Mouse (Mus musculus): ENCODE measurements around the gene Pcdh17. TPM values are rescaled to one million over a fixed set of nuclear protein-coding genes. Genes with fewer than 3 reads are reported as not detected.

The Pcdh17 gene
- polyA plus RNA-seq, 1 experiment from 2014 or later, result 20.6 TPM

GRCm38 (mm10) chr14:84447661-84448380, 4.5 kb downstream of the Pcdh17 start:
- peak overlapping the region; percentile 45 for H3K9ac ChIP-seq
- H3K27ac ChIP-seq (ENCODE audit: low read depth), result no peak overlapping the region
- H3K36me3 ChIP-seq (ENCODE audit: insufficient read depth), result no peaks in the 10 kb centered on the region
- H3K4me2 ChIP-seq, result peak overlapping the region; percentile 89
- H3K9me3 ChIP-seq (ENCODE audit: low read depth, low read length), result no peaks in the 10 kb centered on the region
- ATAC-seq (ENCODE audit: insufficient read depth) (no peak), DNase-seq (peak; percentile 45)
- H3K4me3 ChIP-seq (ENCODE audit: low read depth, low read length), result peak overlapping the region; percentile 57
- 4% methylated on average over 45 of the region's 45 CpGs for WGBS
- H3K4me1 ChIP-seq (ENCODE audit: insufficient read depth), result no peaks in the 10 kb centered on the region
- peak; percentile 50 for TF ChIP-seq CTCF (IDR thresholded peaks at IDR 0.05; ENCODE audit: low read depth)
- peaks cover 19% of the 10 kb centered on the region for H3K27me3 ChIP-seq (ENCODE audit: insufficient read depth, low read length)

DNA sequence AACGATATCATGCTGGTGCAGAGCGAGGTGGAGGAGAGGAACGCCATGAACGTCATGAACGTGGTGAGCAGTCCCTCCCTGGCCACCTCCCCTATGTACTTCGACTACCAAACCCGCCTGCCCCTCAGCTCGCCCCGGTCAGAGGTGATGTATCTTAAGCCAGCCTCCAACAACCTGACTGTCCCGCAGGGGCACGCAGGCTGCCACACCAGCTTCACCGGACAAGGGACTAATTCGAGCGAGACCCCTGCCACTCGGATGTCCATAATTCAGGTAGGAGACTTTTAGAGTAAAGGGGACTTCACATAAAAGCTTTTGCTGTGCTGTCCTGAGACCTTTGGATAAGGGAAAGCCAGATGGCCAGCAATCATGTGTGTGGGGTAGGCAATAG, 5.0 kb downstream of the Pcdh17 start:
- DNase-seq (no peak), ATAC-seq (ENCODE audit: insufficient read depth) (no peak)
- Histone ChIP-seq H3K4me1 (ENCODE audit: insufficient read depth) (no peaks in the 10 kb centered on the region), H3K4me2 (peak overlapping the region; percentile 89), H3K9me3 (ENCODE audit: low read depth, low read length) (no peaks in the 10 kb centered on the region), H3K9ac (peak overlapping the region; percentile 41), H3K4me3 (ENCODE audit: low read depth, low read length) (peak overlapping the region; percentile 57), H3K27me3 (ENCODE audit: insufficient read depth, low read length) (peaks cover 19% of the 10 kb centered on the region), H3K27ac (ENCODE audit: low read depth) (no peak overlapping the region), H3K36me3 (ENCODE audit: insufficient read depth) (no peaks in the 10 kb centered on the region)
- 5% methylated on average over 15 of the region's 15 CpGs for WGBS
- TF ChIP-seq CTCF (IDR thresholded peaks at IDR 0.05; ENCODE audit: low read depth), result no peak

- Histone ChIP-seq H3K9me3 (ENCODE audit: low read depth, low read length) (no peaks in the 10 kb centered on the region), H3K4me2 (no peak overlapping the region), H3K36me3 (ENCODE audit: insufficient read depth) (no peaks in the 10 kb centered on the region), H3K27ac (ENCODE audit: low read depth) (no peak overlapping the region), H3K4me3 (ENCODE audit: low read depth, low read length) (no peak overlapping the region), H3K9ac (no peak overlapping the region), H3K4me1 (ENCODE audit: insufficient read depth) (no peaks in the 10 kb centered on the region), H3K27me3 (ENCODE audit: insufficient read depth, low read length) (no peaks in the 10 kb centered on the region)
- WGBS, result 51% methylated on average over 4 of the region's 4 CpGs
- peak; percentile 19 for DNase-seq
- ATAC-seq (ENCODE audit: insufficient read depth), result no peak
- no peak for TF ChIP-seq CTCF (IDR thresholded peaks at IDR 0.05; ENCODE audit: low read depth)
These were observed 10.9 kb downstream of the Pcdh17 start for GRCm38 (mm10) chr14:84454074-84454845.

GRCm38 (mm10) chr14:84475491-84475890, 32.1 kb downstream of the Pcdh17 start:
- Histone ChIP-seq H3K9ac (no peak overlapping the region), H3K4me3 (ENCODE audit: low read depth, low read length) (no peak overlapping the region), H3K27me3 (ENCODE audit: insufficient read depth, low read length) (no peaks in the 10 kb centered on the region), H3K9me3 (ENCODE audit: low read depth, low read length) (no peaks in the 10 kb centered on the region), H3K36me3 (ENCODE audit: insufficient read depth) (no peaks in the 10 kb centered on the region), H3K4me2 (no peak overlapping the region), H3K4me1 (ENCODE audit: insufficient read depth) (no peaks in the 10 kb centered on the region), H3K27ac (ENCODE audit: low read depth) (no peak overlapping the region)
- no peak for TF ChIP-seq CTCF (IDR thresholded peaks at IDR 0.05; ENCODE audit: low read depth)
- ATAC-seq (ENCODE audit: insufficient read depth), result no peak
- WGBS, result 59% methylated on average over 1 of the region's 1 CpGs
- DNase-seq, result no peak

- 84% methylated on average over 8 of the region's 8 CpGs for WGBS
- Histone ChIP-seq H3K4me2 (no peak overlapping the region), H3K9ac (no peak overlapping the region), H3K27me3 (ENCODE audit: insufficient read depth, low read length) (no peaks in the 10 kb centered on the region), H3K4me3 (ENCODE audit: low read depth, low read length) (no peak overlapping the region), H3K36me3 (ENCODE audit: insufficient read depth) (no peaks in the 10 kb centered on the region), H3K27ac (ENCODE audit: low read depth) (no peak overlapping the region), H3K4me1 (ENCODE audit: insufficient read depth) (no peaks in the 10 kb centered on the region), H3K9me3 (ENCODE audit: low read depth, low read length) (no peaks in the 10 kb centered on the region)
- no peak for ATAC-seq (ENCODE audit: insufficient read depth)
- TF ChIP-seq CTCF (IDR thresholded peaks at IDR 0.05; ENCODE audit: low read depth), result no peak
- DNase-seq, result no peak
These were observed 33.0 kb downstream of the Pcdh17 start for GRCm38 (mm10) chr14:84476336-84476735.

DNA sequence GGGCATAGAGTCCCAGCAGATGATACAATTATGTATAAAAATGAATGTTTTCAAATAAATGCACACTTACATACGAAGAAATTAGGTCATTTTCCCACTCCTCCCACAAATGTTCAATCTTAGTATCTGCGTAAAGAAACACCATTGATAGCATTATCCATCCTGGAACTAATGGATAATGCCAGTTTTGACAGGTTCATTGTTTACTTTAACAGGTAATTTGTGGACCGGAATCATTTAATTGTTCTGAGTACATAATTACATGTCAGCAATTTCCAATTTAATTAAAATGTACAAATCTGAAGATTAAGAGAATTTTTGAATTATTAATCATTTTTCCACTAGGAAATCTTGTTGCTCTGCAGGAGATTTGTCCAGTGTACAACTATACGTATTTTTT, 33.5 kb downstream of the Pcdh17 start:
- DNase-seq (no peak), ATAC-seq (ENCODE audit: insufficient read depth) (no peak)
- Histone ChIP-seq H3K9me3 (ENCODE audit: low read depth, low read length) (no peaks in the 10 kb centered on the region), H3K36me3 (ENCODE audit: insufficient read depth) (no peaks in the 10 kb centered on the region), H3K4me2 (no peak overlapping the region), H3K27ac (ENCODE audit: low read depth) (no peak overlapping the region), H3K9ac (no peak overlapping the region), H3K4me3 (ENCODE audit: low read depth, low read length) (no peak overlapping the region), H3K4me1 (ENCODE audit: insufficient read depth) (no peaks in the 10 kb centered on the region), H3K27me3 (ENCODE audit: insufficient read depth, low read length) (no peaks in the 10 kb centered on the region)
- no peak for TF ChIP-seq CTCF (IDR thresholded peaks at IDR 0.05; ENCODE audit: low read depth)
- 79% methylated on average over 4 of the region's 4 CpGs for WGBS

- TF ChIP-seq CTCF (IDR thresholded peaks at IDR 0.05; ENCODE audit: low read depth), result no peak
- no peak overlapping the region for H3K4me2 ChIP-seq
- H3K27ac ChIP-seq (ENCODE audit: low read depth), result no peak overlapping the region
- no peaks in the 10 kb centered on the region for H3K36me3 ChIP-seq (ENCODE audit: insufficient read depth)
- H3K27me3 ChIP-seq (ENCODE audit: insufficient read depth, low read length), result no peaks in the 10 kb centered on the region
- no peak overlapping the region for H3K4me3 ChIP-seq (ENCODE audit: low read depth, low read length)
- no peak overlapping the region for H3K9ac ChIP-seq
- DNase-seq (no peak), ATAC-seq (ENCODE audit: insufficient read depth) (no peak)
- 67% methylated on average over 13 of the region's 13 CpGs for WGBS
- no peaks in the 10 kb centered on the region for H3K9me3 ChIP-seq (ENCODE audit: low read depth, low read length)
- no peaks in the 10 kb centered on the region for H3K4me1 ChIP-seq (ENCODE audit: insufficient read depth)
These were observed 34.0 kb downstream of the Pcdh17 start for GRCm38 (mm10) chr14:84477411-84477810.

Measured in lung, embryonic 14.5 days (tissue).